In the genomic region with DNA sequence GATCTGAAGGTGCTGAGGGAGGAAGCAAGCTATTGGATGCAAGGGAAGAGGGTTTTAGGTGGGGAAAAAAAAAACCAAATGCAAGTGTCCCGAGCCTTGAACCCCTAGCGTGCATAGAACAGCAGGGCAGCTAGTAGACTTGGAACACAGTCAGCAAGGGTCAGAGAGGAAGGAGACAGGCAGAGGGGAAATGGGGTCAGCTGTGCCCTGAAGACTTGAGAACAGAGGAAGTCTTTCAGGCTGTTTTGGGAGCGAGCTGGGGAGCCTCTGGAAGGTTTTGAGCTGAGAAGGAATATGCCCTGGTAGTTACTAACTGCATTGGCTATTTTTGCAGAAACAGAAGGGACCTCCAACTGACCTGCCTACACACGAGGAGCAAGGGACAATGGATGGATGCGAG, we compare ENCODE assay signal across 12 mouse cellular contexts.
DNase-seq lines count a peak whose midpoint lies in the region; ATAC-seq and TF ChIP-seq lines count a peak whose summit lies in the region.
"Had no signal": no experiment of that assay in that cellular context is flagged by ENCODE, and none has a peak within 500 bp of the region (broad histone marks: within the 10 kb centered on the region; RNA-seq: fewer than 3 reads in every experiment).

No protein-coding gene starts in this region.

- no peak for TF ChIP-seq POLR2A in olfactory bulb, adult 2 months (IDR thresholded peaks at IDR 0.05; ENCODE audit: insufficient read depth, low read depth, low read length)

- H3K9me3 ChIP-seq in megakaryocyte, embryonic 14.5 days: no peaks in the 10 kb centered on the region
- H3K9me3 ChIP-seq: embryonic facial prominence, embryonic 12.5 days had no signal

- H3K27ac ChIP-seq in layer of hippocampus, adult 2 months: peak overlapping the region; percentile 55; the same call in 1 of the 2 replicates
- 0 out of 2 replicates have a peak overlapping the region, but pooled peaks have one; percentile 35 for H3K27ac ChIP-seq in olfactory bulb, adult 2 months (ENCODE audit: insufficient read depth, low read depth, low read length)
- H3K27ac ChIP-seq: embryonic facial prominence, embryonic 12.5 days; liver, embryonic 14.5 days had no signal

- H3K4me3 ChIP-seq in layer of hippocampus, adult 2 months: no peak overlapping the region
- H3K4me3 ChIP-seq in megakaryocyte, embryonic 14.5 days (replicated peaks): peak overlapping the region; percentile 65
- H3K4me3 ChIP-seq in olfactory bulb, adult 2 months (ENCODE audit: insufficient read depth, low read depth, low read length): no peak overlapping the region
- H3K4me3 ChIP-seq: embryonic facial prominence, embryonic 12.5 days had no signal

- peaks cover 19% of the 10 kb centered on the region for H3K27me3 ChIP-seq in megakaryocyte, embryonic 14.5 days (replicated peaks)
- H3K27me3 ChIP-seq: embryonic facial prominence, embryonic 12.5 days had no signal

- TF ChIP-seq CTCF in layer of hippocampus, adult 2 months (conservative IDR thresholded peaks at IDR 0.05): 0 out of 2 replicates have a peak, but pooled peaks have one; percentile 10
- TF ChIP-seq CTCF in olfactory bulb, adult 2 months (IDR thresholded peaks at IDR 0.05; ENCODE audit: insufficient read depth, low read depth, low read length): no peak

- no peaks in the 10 kb centered on the region for H3K36me3 ChIP-seq in megakaryocyte, embryonic 14.5 days (replicated peaks; ENCODE audit: low read length)
- H3K36me3 ChIP-seq: embryonic facial prominence, embryonic 12.5 days had no signal

- WGBS in olfactory bulb, adult 2 months: 75% methylated on average over 5 of the region's 5 CpGs

- peak; percentile 3 for DNase-seq in cerebellum, adult 9-10 months
- no peak for DNase-seq in cerebellum, adult 11 months
- peak in 1 of 2 experiments; percentile 10 for DNase-seq in layer of hippocampus, adult 2 months (ENCODE audit: low spot score in 2 of 2)
- DNase-seq in layer of hippocampus, adult 9-10 months (ENCODE audit: low spot score): no peak
- DNase-seq in right cerebral cortex, postnatal 25 days: no peak
- DNase-seq: adrenal gland, adult 2 months; cerebellum, postnatal 36 days had no signal

- H3K4me1 ChIP-seq in megakaryocyte, embryonic 14.5 days: peaks cover 39% of the 10 kb centered on the region
- peaks cover 12% of the 10 kb centered on the region for H3K4me1 ChIP-seq in olfactory bulb, adult 2 months (ENCODE audit: control insufficient read depth, insufficient read depth, low read length)

- no peak for ATAC-seq in megakaryocyte, adult 5-6 weeks (ENCODE audit: poor library complexity, severe bottlenecking)
